Mouse (Mus musculus) embryo, embryonic 10 days (tissue): ENCODE data around the gene Lgals1.
A peak's percentile ranks its signal among the peaks of the same experiment; 100 is the strongest.
"Not testable (repeated sequence)": the region's sequence is repeated elsewhere in the genome, so short reads cannot be mapped to it uniquely, and the experiment has no call there.

ENCODE experiments used
- DNase-seq: peaks from one replicate; pipeline ENCODE4 v3.0.0-alpha.2; 2015; ENCODE audit warnings: low spot score

Gene Lgals1

GRCm38 (mm10) chr15:78926021-78926919 is at the start of gene Lgals1:
Gene Lgals1 (plus strand): TSS chr15:78926725.
- peak; percentile 74 for DNase-seq

- DNase-seq: peak; percentile 97
Measured at GRCm38 (mm10) chr15:78876991-78877809, 49.3 kb upstream of the Lgals1 start, which contains the start of gene Gga1. Gene Gga1 (plus strand): TSS chr15:78877190.

GRCm38 (mm10) chr15:78877810-78878390 is 48.6 kb upstream of the Lgals1 start:
- no peak for DNase-seq

- DNase-seq: not testable (repeated sequence)
Measured at GRCm38 (mm10) chr15:78878792-78879516, 47.6 kb upstream of the Lgals1 start.

DNA sequence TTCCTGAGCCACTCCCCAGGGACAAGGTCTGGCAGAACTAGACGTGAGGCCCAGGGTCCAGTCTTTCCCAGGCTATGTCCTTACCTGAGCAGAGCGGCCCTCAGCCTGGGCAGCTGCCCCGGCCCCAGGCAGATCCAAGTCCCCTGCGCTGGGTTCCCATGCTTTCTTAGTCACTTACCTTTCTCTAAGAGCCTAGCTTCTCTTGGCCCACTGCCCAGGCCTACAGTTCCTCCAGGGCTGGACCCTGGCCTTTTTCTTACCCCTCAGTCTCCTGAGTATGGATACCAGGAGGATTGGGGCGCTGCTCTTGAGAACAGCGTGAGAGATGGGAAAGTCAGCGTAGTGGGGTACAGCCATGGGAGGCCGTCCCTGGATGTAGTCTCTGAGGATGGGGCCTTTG is 46.1 kb upstream of the Lgals1 start:
- no peak for DNase-seq

DNA sequence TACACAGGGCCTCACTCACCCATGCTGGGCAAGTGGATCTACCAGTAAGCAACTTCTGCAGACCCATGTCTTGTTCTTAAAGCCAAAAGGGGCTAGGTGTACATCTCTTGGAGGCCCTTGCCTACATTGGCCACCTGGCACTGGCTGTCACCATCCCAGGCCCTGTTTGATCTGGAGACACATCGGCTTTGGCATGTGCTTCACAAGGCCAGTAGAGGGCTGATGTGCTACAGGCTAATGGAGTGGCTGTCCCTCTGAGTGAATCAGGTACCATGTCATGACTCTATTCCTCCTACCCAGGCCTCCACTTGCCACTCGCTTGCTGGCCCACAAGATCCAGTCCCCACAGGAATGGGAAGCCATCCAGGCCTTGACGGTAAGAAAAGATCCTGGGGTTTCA is 44.7 kb upstream of the Lgals1 start:
- DNase-seq: no peak

GRCm38 (mm10) chr15:78889401-78889853 is 37.1 kb upstream of the Lgals1 start:
- DNase-seq: peak; percentile 63

DNA sequence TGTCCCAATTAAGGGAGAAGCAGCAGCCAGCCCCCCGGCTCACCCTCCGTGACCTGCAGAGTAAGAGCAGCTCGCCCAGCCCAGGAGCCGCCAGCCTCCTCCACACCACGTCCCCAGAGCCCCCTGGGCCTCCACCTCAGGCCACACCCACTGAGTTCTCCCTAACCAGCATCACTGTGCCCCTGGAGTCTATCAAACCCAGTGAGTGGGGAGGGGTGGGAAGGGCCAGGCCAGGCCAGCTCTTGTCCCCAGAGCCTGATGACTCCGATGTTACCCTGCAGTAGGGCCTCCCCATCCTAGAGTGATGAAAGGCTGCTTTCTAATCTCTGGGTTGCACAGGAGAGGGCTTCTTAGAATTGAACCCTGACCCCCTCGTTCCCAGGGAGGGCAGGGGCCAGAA is 34.1 kb upstream of the Lgals1 start:
- DNase-seq: no peak

GRCm38 (mm10) chr15:78894726-78895125 is 31.8 kb upstream of the Lgals1 start:
- DNase-seq: no peak

GRCm38 (mm10) chr15:78895741-78896140 is 30.8 kb upstream of the Lgals1 start:
- no peak for DNase-seq

GRCm38 (mm10) chr15:78896149-78896548 is 30.4 kb upstream of the Lgals1 start:
- DNase-seq: no peak

GRCm38 (mm10) chr15:78897488-78897887 is 29.0 kb upstream of the Lgals1 start:
- DNase-seq: no peak

DNA sequence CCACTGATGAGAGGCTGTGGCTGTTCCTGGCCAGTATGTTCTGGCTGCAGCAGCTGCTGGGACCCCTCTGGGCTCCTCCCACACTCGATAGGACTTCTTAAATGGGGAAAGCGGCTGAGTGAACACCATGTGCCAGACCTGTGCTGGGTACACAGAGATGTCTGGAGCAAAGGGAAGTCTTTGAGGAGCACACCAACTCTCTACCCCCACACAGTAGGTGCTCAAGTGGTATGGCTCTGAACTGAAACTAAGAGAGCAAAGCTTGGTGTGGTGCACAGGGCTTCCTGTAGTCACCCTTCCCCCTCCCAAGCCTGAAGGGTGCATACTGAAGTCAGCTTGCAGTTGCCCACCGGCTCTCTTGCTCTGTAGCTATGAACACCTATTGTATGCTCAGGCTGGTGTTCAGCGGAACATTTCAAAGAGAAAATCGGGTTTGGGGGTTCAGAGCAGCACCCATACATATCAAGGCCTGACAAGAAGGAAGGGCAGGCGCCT is 28.0 kb upstream of the Lgals1 start:
- no peak for DNase-seq

DNA sequence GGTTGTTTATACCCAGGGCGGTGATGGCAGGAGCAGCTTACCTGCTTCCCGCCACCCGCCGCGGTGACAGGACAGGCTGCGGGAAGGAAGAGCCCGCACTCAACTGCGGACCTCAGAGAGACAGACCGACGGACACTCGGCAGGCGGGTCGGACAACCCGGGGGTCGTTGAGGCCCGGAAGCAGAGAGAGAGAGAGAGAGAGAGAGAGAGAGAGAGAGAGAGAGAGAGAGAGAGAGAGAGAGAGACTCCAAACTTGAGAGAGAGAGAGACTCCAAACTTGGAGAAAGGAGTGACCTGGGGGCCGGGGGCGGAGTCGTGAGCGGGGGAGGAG is 27.2 kb upstream of the Lgals1 start, which contains the start of gene Gm49510:
Gene Gm49510 (plus strand): TSS at position 259 of the 331 bp plus-strand sequence.
- no peak for DNase-seq

DNA sequence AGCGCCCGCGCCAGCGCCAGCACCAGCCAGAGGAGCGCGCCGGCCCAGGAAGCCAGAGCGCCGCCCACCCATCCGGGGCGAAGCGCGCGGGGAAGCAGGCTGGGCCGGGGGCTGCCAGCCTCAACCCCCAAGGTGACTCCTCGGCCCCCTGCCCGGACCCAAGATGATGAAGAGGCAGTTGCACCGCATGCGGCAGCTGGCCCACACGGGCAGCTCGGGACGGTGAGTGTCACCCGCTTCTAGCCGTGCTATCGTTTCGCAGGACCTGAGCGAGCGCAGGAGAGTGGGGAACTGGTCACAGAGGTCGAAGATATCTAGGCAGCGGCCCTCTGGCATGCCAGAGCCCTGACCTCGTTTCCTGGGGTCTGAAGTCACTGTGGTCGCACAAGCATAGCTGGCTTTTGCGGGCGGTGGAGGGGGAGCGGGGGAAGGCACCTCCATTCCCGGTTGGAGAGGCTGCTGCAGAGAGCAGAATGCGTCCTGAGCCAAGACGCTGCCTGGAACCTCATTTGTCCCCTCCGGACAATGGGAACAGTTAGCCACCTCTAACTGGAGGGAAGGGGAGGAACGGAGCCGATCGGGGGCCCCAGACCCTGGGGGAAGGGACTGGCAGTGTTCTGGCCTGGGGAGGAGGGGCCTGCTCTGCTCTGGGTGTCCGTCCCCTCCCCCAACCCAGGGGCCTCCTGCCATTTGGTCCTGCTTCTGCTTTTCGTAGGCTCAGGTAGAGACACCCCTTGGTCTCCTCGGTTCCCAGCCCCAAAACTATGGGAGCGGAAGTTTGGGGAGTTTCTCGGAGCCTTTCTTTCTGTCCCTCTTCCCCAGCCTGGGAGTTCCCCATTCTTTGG is 26.6 kb upstream of the Lgals1 start, which contains the start of gene Sh3bp1:
Gene Sh3bp1 (plus strand): TSS at position 29 of the 845 bp plus-strand sequence.
- peak; percentile 74 for DNase-seq

GRCm38 (mm10) chr15:78900585-78901421 is 25.7 kb upstream of the Lgals1 start:
- DNase-seq: no peak

- no peak for DNase-seq
Measured at GRCm38 (mm10) chr15:78901422-78901789, 25.1 kb upstream of the Lgals1 start.

DNA sequence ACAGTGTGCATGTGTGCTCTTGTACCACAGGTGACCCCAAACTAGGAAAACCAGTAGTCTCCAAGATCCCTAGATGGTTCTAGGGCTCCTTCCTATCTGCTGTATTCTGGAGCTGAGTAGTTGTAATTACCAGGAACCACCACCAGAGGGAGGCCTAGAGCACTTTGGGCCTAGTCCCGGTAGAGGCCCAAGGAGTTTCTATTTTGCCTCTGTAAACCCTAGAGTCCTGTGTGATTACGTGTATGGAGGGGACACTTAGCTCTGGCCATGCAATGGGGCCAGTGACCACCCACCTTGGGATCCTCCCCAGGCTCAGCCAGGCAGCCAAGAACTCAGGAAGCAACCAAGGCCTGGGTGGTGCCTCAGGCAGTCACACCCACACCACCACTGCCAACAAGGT is 23.3 kb upstream of the Lgals1 start:
- DNase-seq: peak; percentile 88

- no peak for DNase-seq
Measured at GRCm38 (mm10) chr15:78908399-78908798, 18.1 kb upstream of the Lgals1 start.

DNA sequence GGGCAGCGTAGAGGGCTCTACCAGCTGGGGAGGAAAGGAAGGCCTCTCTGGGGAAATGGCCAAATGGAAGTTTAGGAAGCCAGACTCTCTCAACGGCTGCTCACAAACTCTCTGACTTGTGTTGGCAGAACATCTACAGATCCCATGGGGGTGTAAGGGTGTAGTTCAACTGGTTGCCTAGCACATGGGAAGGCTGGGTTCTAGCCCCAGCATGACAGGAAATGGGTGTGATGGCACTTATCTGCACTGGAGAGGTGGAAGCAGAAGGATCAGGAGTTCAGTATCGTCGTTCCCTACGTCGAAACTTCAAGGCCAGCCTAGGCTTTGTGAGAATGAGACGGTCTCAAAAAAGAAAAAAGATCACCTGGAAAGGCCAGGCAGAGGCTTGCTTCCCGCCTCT is 17.5 kb upstream of the Lgals1 start:
- no peak for DNase-seq
